Comparison of ENCODE assay signal across 8 mouse cellular contexts in the genomic region with DNA sequence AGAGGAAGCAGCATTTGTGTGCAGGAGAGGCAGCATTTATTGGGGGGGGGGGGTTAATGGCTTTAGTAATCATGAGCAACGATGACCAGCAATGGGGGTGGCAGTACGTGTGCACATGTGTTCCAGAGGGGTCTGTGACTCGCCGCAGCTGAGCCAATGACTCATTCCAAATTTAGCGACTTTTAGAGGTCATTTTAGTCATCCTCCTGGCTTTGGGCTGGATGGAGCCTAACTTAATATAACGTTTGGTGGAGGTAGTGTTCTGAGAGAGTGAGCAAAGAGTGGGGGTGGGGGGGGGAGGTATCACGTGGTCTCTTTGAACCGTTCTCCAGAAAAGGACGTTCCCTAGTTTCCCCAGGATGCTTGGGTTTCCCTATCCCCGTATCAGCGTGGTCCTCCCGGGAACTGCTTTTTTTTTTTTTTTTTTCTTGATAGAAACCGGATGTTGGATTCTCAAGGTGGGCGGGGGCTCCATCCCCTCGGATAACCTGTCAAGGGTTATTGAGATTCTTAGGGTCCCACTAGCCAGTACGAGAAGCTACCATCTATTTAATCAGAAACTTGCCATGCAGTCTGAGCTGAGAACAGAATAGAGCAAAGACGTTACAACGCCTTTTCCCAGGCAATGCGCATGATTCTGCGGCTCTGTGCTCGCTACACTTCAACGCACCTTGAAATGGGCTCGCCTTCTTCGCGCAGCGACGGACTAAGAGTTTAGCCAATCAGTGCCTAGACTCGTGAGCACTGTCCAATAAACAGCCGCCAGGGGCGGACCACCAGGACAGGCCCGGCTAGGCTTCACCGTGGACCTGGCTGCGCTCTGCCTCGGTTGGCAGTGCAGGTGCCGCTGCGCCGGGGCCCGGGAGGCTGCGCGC. TPM values are rescaled to one million over a fixed set of nuclear protein-coding genes. Genes with fewer than 3 reads are reported as not detected.
DNase-seq lines count a peak whose midpoint lies in the region; ATAC-seq and TF ChIP-seq lines count a peak whose summit lies in the region.

A gene (plus strand): TSS at position 794 of the 875 bp plus-strand sequence.

- H3K79me2 ChIP-seq in C2C12 (ENCODE audit: control insufficient read depth, insufficient read depth): no peaks in the 10 kb centered on the region

- peak; percentile 94 for DNase-seq in fibroblast of lung, adult 2 months (ENCODE audit: low read depth)
- DNase-seq in kidney, adult 9 months: peak; percentile 90
- peak; percentile 92 for DNase-seq in limb, embryonic 11.5 days (ENCODE audit: low spot score)
- peak; percentile 90 for DNase-seq in stomach, postnatal 0 days (ENCODE audit: low spot score)

- no peaks in the 10 kb centered on the region for H3K9me3 ChIP-seq in heart, embryonic 11.5 days (replicated peaks; ENCODE audit: control insufficient read depth, low read length)
- H3K9me3 ChIP-seq in limb, embryonic 11.5 days (ENCODE audit: control insufficient read depth, low read length): no peaks in the 10 kb centered on the region
- H3K9me3 ChIP-seq in midbrain, embryonic 15.5 days: no peaks in the 10 kb centered on the region
- no peaks in the 10 kb centered on the region for H3K9me3 ChIP-seq in stomach, postnatal 0 days (ENCODE audit: control insufficient read depth, low read length)

- H3K4me3 ChIP-seq in C2C12 (ENCODE audit: insufficient read depth, poor library complexity, severe bottlenecking): peak within 1 kb of the TSS; percentile 11
- peak within 1 kb of the TSS; percentile 50 for H3K4me3 ChIP-seq in brown adipose tissue, adult 24 weeks (ENCODE audit: insufficient read depth, low read depth, low read length)
- H3K4me3 ChIP-seq in heart, embryonic 11.5 days (ENCODE audit: low read depth, low read length): peak within 1 kb of the TSS; percentile 67
- peak within 1 kb of the TSS; percentile 67 for H3K4me3 ChIP-seq in limb, embryonic 11.5 days (ENCODE audit: low read depth, low read length)
- H3K4me3 ChIP-seq in midbrain, embryonic 15.5 days: peak within 1 kb of the TSS; percentile 93
- peak within 1 kb of the TSS; percentile 59 for H3K4me3 ChIP-seq in stomach, postnatal 0 days (ENCODE audit: low read depth, low read length)

- no peak within 1 kb of the TSS; the same call in 1 of the 2 replicates for H3K9ac ChIP-seq in heart, embryonic 11.5 days (ENCODE audit: low read depth, low read length)
- peak within 1 kb of the TSS; percentile 47 for H3K9ac ChIP-seq in limb, embryonic 11.5 days (ENCODE audit: low read length)
- H3K9ac ChIP-seq in midbrain, embryonic 15.5 days: peak within 1 kb of the TSS; percentile 76
- peak within 1 kb of the TSS; percentile 60 for H3K9ac ChIP-seq in stomach, postnatal 0 days (ENCODE audit: low read length)

- no peak within 1 kb of the TSS for H3K27ac ChIP-seq in brown adipose tissue, adult 24 weeks (replicated peaks; ENCODE audit: low read depth, low read length)
- H3K27ac ChIP-seq in heart, embryonic 11.5 days (ENCODE audit: low read depth, low read length): no peak within 1 kb of the TSS
- H3K27ac ChIP-seq in limb, embryonic 11.5 days (replicated peaks; ENCODE audit: low read depth, low read length): no peak within 1 kb of the TSS
- peak within 1 kb of the TSS; percentile 89 for H3K27ac ChIP-seq in midbrain, embryonic 15.5 days
- peak within 1 kb of the TSS; percentile 82 for H3K27ac ChIP-seq in stomach, postnatal 0 days (replicated peaks)

- H3K27me3 ChIP-seq in C2C12 (ENCODE audit: control insufficient read depth, insufficient read depth, insufficient read length): peaks cover 6% of the 10 kb centered on the region
- H3K27me3 ChIP-seq in heart, embryonic 11.5 days (ENCODE audit: control insufficient read depth, insufficient read depth, low read length): peaks cover 26% of the 10 kb centered on the region
- H3K27me3 ChIP-seq in limb, embryonic 11.5 days (ENCODE audit: control insufficient read depth, insufficient read depth, low read length): peaks cover 12% of the 10 kb centered on the region; the same call in 1 of the 2 replicates
- 0 out of 2 replicates have a peak, but pooled peaks cover 12% of the 10 kb centered on the region for H3K27me3 ChIP-seq in midbrain, embryonic 15.5 days (replicated peaks)
- H3K27me3 ChIP-seq in stomach, postnatal 0 days (ENCODE audit: control insufficient read depth, insufficient read depth, low read length): 0 out of 2 replicates have a peak, but pooled peaks cover 4% of the 10 kb centered on the region

- H3K4me1 ChIP-seq in brown adipose tissue, adult 24 weeks (ENCODE audit: control insufficient read depth, insufficient read depth, insufficient read length, low read length): no peaks in the 10 kb centered on the region
- 0 out of 2 replicates have a peak, but pooled peaks cover 2% of the 10 kb centered on the region for H3K4me1 ChIP-seq in heart, embryonic 11.5 days (ENCODE audit: control insufficient read depth, insufficient read depth, low read length)
- H3K4me1 ChIP-seq in limb, embryonic 11.5 days (ENCODE audit: control insufficient read depth, insufficient read depth, low read length): peaks cover 26% of the 10 kb centered on the region
- peaks cover 45% of the 10 kb centered on the region for H3K4me1 ChIP-seq in midbrain, embryonic 15.5 days
- H3K4me1 ChIP-seq in stomach, postnatal 0 days (replicated peaks; ENCODE audit: control insufficient read depth, insufficient read depth): 0 out of 2 replicates have a peak, but pooled peaks cover 2% of the 10 kb centered on the region

- TF ChIP-seq CTCF in C2C12 (IDR thresholded peaks at IDR 0.05; ENCODE audit: control insufficient read depth, insufficient read depth, insufficient read length): no peak
- peak; percentile 42; the same call in 1 of the 2 replicates for TF ChIP-seq CTCF in stomach, postnatal 0 days (IDR thresholded peaks at IDR 0.05; ENCODE audit: low read depth)

- no peaks in the 10 kb centered on the region for H3K79me3 ChIP-seq in C2C12 (ENCODE audit: low read depth)

- H3ac ChIP-seq in C2C12 (ENCODE audit: control insufficient read depth, insufficient read length, low read depth): peak within 1 kb of the TSS; percentile 27

- no peak for TF ChIP-seq EP300 in stomach, postnatal 0 days (optimal IDR thresholded peaks at IDR 0.05)

- H3K36me3 ChIP-seq in C2C12 (ENCODE audit: control insufficient read depth, insufficient read depth): no peaks in the 10 kb centered on the region
- H3K36me3 ChIP-seq in heart, embryonic 11.5 days (ENCODE audit: control insufficient read depth, insufficient read depth, low read length): no peaks in the 10 kb centered on the region
- H3K36me3 ChIP-seq in limb, embryonic 11.5 days (ENCODE audit: control insufficient read depth, insufficient read depth, low read length): no peaks in the 10 kb centered on the region
- no peaks in the 10 kb centered on the region for H3K36me3 ChIP-seq in midbrain, embryonic 15.5 days (replicated peaks)
- no peaks in the 10 kb centered on the region for H3K36me3 ChIP-seq in stomach, postnatal 0 days (ENCODE audit: control insufficient read depth, insufficient read depth, low read length)

- WGBS in heart, embryonic 11.5 days (ENCODE audit: insufficient replicate concordance): under 1% methylated on average over 40 of the region's 40 CpGs
- under 1% methylated on average over 40 of the region's 40 CpGs for WGBS in limb, embryonic 11.5 days
- WGBS in midbrain, embryonic 15.5 days: under 1% methylated on average over 40 of the region's 40 CpGs
- WGBS in stomach, postnatal 0 days: under 1% methylated on average over 40 of the region's 40 CpGs

- peak; percentile 94 for ATAC-seq in heart, embryonic 11.5 days (replicated peaks; ENCODE audit: insufficient number of reproducible peaks, low FRiP score, low TSS enrichment)
- ATAC-seq in limb, embryonic 11.5 days (ENCODE audit: insufficient number of reproducible peaks, low FRiP score, low TSS enrichment, low read depth): peak; percentile 96
- peak; percentile 99 for ATAC-seq in midbrain, embryonic 15.5 days (replicated peaks)
- peak; percentile 99 for ATAC-seq in stomach, postnatal 0 days (ENCODE audit: low FRiP score, low TSS enrichment)

- H3K4me2 ChIP-seq in heart, embryonic 11.5 days: peak within 1 kb of the TSS; percentile 94
- peak within 1 kb of the TSS; percentile 90 for H3K4me2 ChIP-seq in limb, embryonic 11.5 days (ENCODE audit: low read depth, severe bottlenecking)
- H3K4me2 ChIP-seq in midbrain, embryonic 15.5 days: peak within 1 kb of the TSS; percentile 95
- H3K4me2 ChIP-seq in stomach, postnatal 0 days (replicated peaks; ENCODE audit: low read depth): peak within 1 kb of the TSS; percentile 84

TF ChIP-seq in C2C12, 6 proteins besides CTCF, POLR2A, EP300 and RAD21:
- TF ChIP-seq MYOD1 (IDR thresholded peaks at IDR 0.05; ENCODE audit: control insufficient read depth, insufficient read length, low read depth): no peak
- no peak for TF ChIP-seq CEBPB (IDR thresholded peaks at IDR 0.05; ENCODE audit: low read depth)
- no peak for TF ChIP-seq USF1 (IDR thresholded peaks at IDR 0.05; ENCODE audit: low read depth)
- TF ChIP-seq MYOG (IDR thresholded peaks at IDR 0.05; ENCODE audit: control insufficient read depth, extremely low read depth, insufficient read length): no peak
- no peak for TF ChIP-seq MAX (IDR thresholded peaks at IDR 0.05)
- no peak for TF ChIP-seq FOSL1 (IDR thresholded peaks at IDR 0.05; ENCODE audit: insufficient read depth, low read length, poor library complexity, severe bottlenecking)
TF ChIP-seq in C2C12: peak in this region for 0.

RNA-seq across cellular contexts. Expression of the gene that starts here (rescaled TPM):
- polyA plus RNA-seq in C2C12 (2012; fragmentation: generic; extraction: Trizol): 0.15 TPM
- polyA plus RNA-seq in brown adipose tissue, adult 24 weeks (2012; ENCODE audit: insufficient read depth, insufficient read length, missing spikeins): not detected in 2 replicates
- polyA plus RNA-seq in heart, embryonic 11.5 days (2014; fragmentation: Nextera tagmentation; extraction: Ambion mirVana): 1.7 and 2.8 TPM in 2 replicates
- 2.5 and 2.9 TPM in 2 replicates for polyA plus RNA-seq in limb, embryonic 11.5 days (2014; fragmentation: Nextera tagmentation; extraction: Ambion mirVana)
- 22.7 and 23.1 TPM in 2 replicates for polyA plus RNA-seq in midbrain, embryonic 15.5 days (2015; fragmentation: Nextera tagmentation; extraction: Ambion mirVana)
- 6.0 TPM in 2 replicates for polyA plus RNA-seq in stomach, postnatal 0 days (2015; fragmentation: Nextera tagmentation; extraction: Ambion mirVana)

Comparison
In these comparisons a context has a peak if more than half of its experiments do, and no peak if none do; other contexts are left out.
1. H3K4me3 ChIP-seq: peak in every context shown above with its lines; median percentile 93 in midbrain, embryonic 15.5 days; 67 in heart, embryonic 11.5 days; 67 in limb, embryonic 11.5 days; 59 in stomach, postnatal 0 days; 50 in brown adipose tissue, adult 24 weeks; 11 in C2C12.
2. H3K27ac ChIP-seq: peak in midbrain, embryonic 15.5 days (single experiment) and stomach, postnatal 0 days (single experiment); none in brown adipose tissue, adult 24 weeks (single experiment), heart, embryonic 11.5 days (single experiment) and limb, embryonic 11.5 days (single experiment).
3. Peak in every context shown above with its lines, with median percentiles within 50 percentile points of each other: DNase-seq, ATAC-seq and H3K4me2 ChIP-seq.